Mouse (Mus musculus): ENCODE data around the gene Cd9. TPM values are rescaled to one million over a fixed set of nuclear protein-coding genes. Genes with fewer than 3 reads are reported as not detected.

Gene Cd9
- 13.5 and 22.6 TPM in 2 replicates for polyA plus RNA-seq (2012; ENCODE audit: insufficient read depth, insufficient read length, missing spikeins)

DNA sequence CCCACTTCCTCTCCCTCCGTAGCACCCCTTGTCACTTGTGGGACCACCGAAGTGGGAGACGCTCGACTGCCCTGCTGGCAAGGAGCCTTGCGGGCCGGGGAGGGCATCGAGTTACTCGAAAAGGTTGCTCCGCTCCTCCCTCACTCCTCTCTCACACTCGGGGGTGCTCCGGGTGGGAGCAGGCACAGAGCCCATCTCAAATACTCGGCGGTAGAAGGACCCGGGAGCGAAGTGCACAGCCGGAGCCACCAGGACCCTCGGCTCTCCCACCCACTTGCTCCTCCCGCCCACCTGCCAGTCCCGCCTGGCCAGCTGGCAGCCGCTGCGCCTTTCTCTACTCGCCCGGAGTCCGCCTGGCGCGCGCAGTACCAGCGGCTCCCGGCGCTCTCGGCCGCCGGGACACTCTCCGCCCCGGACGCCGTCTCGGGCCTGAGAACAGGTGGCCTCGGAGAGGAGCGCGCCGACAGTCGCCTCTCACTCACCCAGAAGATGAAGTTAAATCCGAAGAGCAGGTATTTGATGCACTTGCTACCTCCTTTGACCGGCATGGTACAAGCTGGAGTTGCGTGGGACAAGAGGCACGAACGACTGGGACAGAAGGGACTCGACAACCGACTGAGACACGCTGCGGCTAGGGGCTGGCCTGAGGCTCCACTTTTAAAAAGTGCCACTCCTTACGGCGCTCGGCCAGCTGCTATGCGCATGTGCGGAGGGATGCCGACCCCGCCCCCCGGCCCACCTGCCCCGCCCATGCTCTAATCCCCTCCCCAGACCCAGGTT lies at the start of gene Cd9:
Gene Cd9, minus strand, starts transcription at position 700 of the 780 bp plus-strand sequence.
- Histone ChIP-seq H3K4me3 (ENCODE audit: insufficient read depth, low read depth, low read length) (peak within 1 kb of the TSS; percentile 79), H3K27ac (replicated peaks; ENCODE audit: low read depth, low read length) (peak within 1 kb of the TSS; percentile 64; the same call in 1 of the 2 replicates), H3K4me1 (ENCODE audit: control insufficient read depth, insufficient read depth, insufficient read length, low read length) (peaks cover 4% of the 10 kb centered on the region; the same call in 1 of the 2 replicates)

DNA sequence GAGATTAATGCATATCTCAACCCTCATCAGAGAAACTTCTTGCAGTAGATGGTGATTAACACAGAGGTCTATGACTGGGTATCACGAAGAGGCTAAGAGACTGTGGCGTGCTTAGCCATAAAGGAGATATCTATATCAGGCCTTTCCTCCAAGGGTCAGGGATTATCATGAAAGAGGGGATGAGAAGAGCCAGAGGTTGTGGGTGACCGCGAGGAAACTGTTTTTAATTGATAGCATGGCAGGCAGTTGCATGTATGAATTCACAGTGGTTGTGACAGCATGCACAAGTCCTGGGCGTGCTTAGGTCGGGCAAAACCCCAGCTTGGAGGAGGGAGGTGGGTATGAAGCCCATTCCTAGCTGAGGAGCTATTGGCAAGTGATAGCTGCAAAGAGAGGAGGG lies 46.7 kb upstream of the Cd9 start:
- H3K27ac ChIP-seq (replicated peaks; ENCODE audit: low read depth, low read length) = no peak overlapping the region
- H3K4me1 ChIP-seq (ENCODE audit: control insufficient read depth, insufficient read depth, insufficient read length, low read length) = peaks cover 2% of the 10 kb centered on the region; the same call in 1 of the 2 replicates
- no peak overlapping the region for H3K4me3 ChIP-seq (ENCODE audit: insufficient read depth, low read depth, low read length)

DNA sequence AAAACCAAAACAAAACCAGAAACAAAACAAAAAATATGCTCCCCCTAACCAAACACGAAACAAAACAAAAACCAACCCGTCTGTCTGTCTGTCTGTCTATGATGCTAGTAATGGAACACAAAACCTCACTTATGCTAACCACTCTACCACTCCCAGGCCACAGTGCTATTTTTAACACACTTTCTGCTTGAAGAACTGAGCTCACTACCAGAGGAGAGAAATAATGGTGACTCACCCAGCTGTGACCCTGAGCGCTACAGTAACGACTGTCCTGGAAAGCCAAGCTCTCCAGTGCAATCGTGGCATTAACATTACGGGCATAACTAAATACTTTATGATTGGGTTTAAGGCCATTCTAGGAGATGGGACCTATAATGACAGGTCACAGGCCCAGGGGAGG lies 46.2 kb upstream of the Cd9 start:
- Histone ChIP-seq H3K27ac (replicated peaks; ENCODE audit: low read depth, low read length) (no peak overlapping the region), H3K4me3 (ENCODE audit: insufficient read depth, low read depth, low read length) (no peak overlapping the region), H3K4me1 (ENCODE audit: control insufficient read depth, insufficient read depth, insufficient read length, low read length) (peaks cover 2% of the 10 kb centered on the region; the same call in 1 of the 2 replicates)

DNA sequence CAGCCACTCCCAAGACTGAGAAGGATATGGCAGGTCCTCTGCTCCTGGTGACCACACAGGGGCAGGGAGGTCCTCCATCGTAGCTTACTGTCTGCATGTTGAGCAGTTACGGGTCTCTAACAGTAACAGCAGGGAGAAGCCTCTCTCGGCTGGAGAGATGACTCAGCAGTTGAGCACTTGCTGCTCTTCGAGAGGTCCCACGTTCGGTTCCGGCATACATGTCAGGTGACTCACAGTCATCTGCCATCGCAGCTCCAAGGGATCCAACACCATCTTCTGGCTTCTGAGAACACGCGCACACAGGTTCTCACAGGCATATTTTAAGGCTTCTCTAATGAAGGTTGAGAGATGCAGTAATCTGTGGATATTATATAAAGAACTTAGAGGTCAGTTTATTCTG lies 45.6 kb upstream of the Cd9 start:
- Histone ChIP-seq H3K27ac (replicated peaks; ENCODE audit: low read depth, low read length) (no peak overlapping the region), H3K4me3 (ENCODE audit: insufficient read depth, low read depth, low read length) (no peak overlapping the region), H3K4me1 (ENCODE audit: control insufficient read depth, insufficient read depth, insufficient read length, low read length) (peaks cover 2% of the 10 kb centered on the region; the same call in 1 of the 2 replicates)

DNA sequence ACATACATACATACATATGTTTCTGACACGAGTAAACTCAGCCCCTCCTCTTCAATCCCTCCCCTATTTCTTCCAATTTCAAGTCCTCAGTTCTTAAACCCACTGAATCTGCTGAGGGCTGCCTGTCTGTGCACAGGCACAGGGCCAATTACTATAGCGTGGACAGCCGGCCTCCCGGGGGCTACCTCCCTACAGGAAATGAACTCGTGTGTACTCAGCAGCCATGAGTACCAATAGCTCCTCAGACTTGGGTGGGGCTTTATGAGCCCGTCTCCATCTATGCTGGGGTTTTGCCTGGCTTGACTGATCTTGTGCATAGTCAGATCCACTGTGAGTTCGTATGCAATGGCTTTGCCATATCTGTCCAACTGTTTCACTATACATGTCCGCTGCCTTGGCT lies 44.8 kb upstream of the Cd9 start:
- H3K4me1 ChIP-seq (ENCODE audit: control insufficient read depth, insufficient read depth, insufficient read length, low read length) = peaks cover 2% of the 10 kb centered on the region; the same call in 1 of the 2 replicates
- H3K27ac ChIP-seq (replicated peaks; ENCODE audit: low read depth, low read length) = no peak overlapping the region
- no peak overlapping the region for H3K4me3 ChIP-seq (ENCODE audit: insufficient read depth, low read depth, low read length)

DNA sequence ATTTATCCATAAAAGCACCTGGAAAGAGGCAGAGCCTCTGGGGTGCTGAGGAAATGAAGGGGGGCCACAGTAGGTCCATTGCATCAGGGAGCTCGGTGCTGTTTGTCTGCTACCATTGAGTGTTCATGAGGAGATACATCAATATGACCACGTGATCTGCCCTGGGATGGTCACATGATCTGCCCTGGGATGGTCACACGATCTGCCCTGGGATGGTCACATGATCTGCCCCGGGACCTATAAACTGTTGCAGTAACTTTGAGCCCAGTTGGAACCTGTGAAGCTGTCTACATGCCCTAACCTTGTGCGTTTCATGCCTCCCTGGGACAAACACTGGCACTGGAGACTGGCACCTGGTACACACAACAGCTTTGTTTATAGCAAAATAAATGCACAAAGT lies 43.9 kb upstream of the Cd9 start:
- Histone ChIP-seq H3K4me1 (ENCODE audit: control insufficient read depth, insufficient read depth, insufficient read length, low read length) (peaks cover 3% of the 10 kb centered on the region; the same call in 1 of the 2 replicates), H3K27ac (replicated peaks; ENCODE audit: low read depth, low read length) (no peak overlapping the region), H3K4me3 (ENCODE audit: insufficient read depth, low read depth, low read length) (no peak overlapping the region)

DNA sequence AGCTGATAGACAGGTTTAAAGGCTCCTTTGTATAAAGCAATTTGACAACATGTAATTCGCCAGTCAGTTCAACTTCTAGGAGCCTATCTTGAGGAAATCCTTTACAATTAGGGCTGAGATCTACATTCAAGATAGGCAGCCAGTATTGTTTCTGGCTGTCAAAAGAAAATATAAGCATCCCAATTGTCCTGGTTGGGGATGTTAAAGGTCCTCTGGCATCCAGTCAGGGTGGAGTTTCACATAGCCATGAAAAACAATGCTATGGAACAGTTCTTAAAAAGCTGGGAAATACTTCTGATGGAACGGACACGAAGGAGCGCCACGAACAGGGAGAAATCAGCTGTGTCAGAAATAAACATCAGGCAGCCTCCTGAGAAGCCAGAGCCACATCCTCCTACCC lies 40.4 kb upstream of the Cd9 start:
- no peak overlapping the region for H3K27ac ChIP-seq (replicated peaks; ENCODE audit: low read depth, low read length)
- no peak overlapping the region for H3K4me3 ChIP-seq (ENCODE audit: insufficient read depth, low read depth, low read length)
- peaks cover 7% of the 10 kb centered on the region for H3K4me1 ChIP-seq (ENCODE audit: control insufficient read depth, insufficient read depth, insufficient read length, low read length)

DNA sequence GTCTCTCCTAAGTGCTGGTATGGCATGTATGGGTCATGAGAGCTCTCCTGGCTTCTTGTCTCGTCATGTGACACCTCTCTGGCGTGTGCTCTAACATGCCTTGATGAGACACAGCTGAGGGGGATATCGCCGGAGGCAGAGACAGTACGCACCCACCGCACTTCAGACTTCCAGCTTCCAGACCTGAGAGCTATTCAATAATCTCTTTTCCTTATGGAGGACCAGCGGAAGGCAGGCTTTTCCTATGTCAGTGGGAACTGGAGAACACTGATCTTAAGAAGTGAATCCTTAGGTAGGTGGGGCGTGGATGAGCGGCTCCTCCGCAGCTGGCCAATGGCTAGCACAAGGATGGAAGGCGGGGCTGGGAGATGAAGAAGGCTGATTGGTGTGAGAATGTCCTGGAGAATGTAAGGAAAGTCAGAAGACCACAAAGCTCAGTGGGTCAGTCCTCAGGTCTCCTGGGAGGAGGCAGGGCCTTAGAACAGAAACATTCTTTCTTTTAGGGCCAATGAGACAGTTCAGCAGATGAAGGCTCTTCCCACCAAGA lies 38.6 kb upstream of the Cd9 start:
- no peak overlapping the region for H3K4me3 ChIP-seq (ENCODE audit: insufficient read depth, low read depth, low read length)
- H3K27ac ChIP-seq (replicated peaks; ENCODE audit: low read depth, low read length) = no peak overlapping the region
- peaks cover 10% of the 10 kb centered on the region for H3K4me1 ChIP-seq (ENCODE audit: control insufficient read depth, insufficient read depth, insufficient read length, low read length)

DNA sequence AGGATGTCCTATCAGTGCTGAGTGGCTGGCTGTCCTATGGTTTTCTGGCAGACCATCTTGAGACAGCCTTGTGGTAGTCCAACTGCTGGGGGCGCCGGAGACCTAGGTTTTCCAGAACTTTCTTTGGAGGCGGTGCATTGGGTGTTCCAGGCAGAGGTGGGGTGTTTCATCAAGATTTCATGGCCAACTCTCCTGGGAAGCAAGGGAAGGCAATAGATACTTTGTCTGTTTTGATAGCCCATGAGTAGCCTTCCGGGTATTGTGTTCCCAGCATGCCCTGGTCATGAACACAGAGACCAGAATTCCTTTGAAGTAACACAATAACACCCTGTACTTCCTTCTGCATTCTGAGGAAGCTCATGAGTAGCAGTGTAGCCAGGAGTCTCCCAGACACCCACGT lies 34.9 kb upstream of the Cd9 start:
- Histone ChIP-seq H3K4me1 (ENCODE audit: control insufficient read depth, insufficient read depth, insufficient read length, low read length) (peaks cover 12% of the 10 kb centered on the region), H3K27ac (replicated peaks; ENCODE audit: low read depth, low read length) (0 out of 2 replicates have a peak overlapping the region, but pooled peaks have one; percentile 45), H3K4me3 (ENCODE audit: insufficient read depth, low read depth, low read length) (no peak overlapping the region)

DNA sequence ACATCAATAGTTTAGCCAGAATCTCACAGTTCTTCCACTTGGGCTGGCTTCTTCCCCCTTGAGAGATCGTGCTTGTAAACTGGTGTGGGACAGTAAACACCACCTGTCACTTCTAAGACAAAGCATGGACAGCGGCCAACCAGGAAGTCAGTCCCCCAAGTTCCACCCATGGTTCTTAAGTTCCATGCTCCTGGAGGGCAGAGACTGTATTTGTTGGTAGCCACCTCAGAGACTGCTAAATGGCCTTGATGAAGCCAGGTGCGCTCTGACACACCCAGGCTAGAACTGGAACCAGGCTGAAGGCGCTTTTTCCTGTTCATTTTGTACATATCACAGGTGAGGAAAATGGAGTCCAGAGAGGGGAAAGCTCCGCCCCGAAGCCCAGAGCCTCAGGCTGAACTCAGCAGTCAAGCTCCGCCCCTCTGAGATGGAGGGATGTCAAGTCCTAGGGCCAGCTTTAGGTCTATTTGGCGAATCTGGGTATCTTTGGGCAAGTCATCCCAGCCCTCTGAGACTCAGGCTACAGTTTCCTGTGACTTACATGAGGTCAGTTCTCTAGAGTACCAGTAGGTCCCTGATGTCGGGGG lies 34.1 kb upstream of the Cd9 start:
- Histone ChIP-seq H3K4me3 (ENCODE audit: insufficient read depth, low read depth, low read length) (no peak overlapping the region), H3K27ac (replicated peaks; ENCODE audit: low read depth, low read length) (no peak overlapping the region), H3K4me1 (ENCODE audit: control insufficient read depth, insufficient read depth, insufficient read length, low read length) (peaks cover 12% of the 10 kb centered on the region)

DNA sequence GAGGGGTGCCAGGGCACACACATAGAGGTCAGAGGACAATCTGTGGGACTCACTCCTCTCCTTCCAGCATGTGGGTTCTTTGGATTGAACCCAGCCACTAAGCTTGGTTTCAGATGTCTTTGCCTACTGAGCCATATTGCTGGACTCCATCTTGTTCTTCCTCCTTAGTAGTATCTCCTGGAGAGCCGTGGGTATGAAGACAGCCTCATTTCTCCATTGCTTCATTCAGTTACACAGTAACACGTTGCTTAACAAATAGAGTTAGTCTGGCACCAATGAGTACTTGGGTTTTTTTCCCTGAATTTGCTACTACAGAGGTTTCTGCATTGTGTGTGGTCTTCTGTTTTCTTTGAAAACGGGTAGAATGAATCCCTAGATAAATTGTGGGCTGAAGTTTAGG lies 31.5 kb upstream of the Cd9 start:
- Histone ChIP-seq H3K4me3 (ENCODE audit: insufficient read depth, low read depth, low read length) (no peak overlapping the region), H3K27ac (replicated peaks; ENCODE audit: low read depth, low read length) (no peak overlapping the region), H3K4me1 (ENCODE audit: control insufficient read depth, insufficient read depth, insufficient read length, low read length) (peaks cover 7% of the 10 kb centered on the region; the same call in 1 of the 2 replicates)

DNA sequence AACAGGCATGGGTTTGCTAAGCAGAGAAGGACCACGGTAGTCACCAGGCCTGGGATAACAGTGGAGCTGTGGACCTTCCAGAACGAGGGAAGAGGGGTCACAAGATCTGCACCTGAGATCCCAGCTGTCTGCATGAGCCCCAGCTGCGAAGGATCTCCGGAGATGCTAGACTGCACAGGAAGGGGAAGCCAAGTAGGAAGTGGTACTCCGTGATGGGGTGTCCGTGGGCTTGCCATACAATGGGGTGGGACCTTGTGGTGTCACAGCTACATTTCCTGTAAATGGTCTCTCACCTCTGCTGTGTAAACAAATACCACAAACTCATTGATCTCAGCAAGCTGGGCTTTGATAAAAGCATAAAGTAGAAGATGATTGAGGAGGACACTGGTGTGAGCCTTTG lies 29.4 kb upstream of the Cd9 start:
- Histone ChIP-seq H3K27ac (replicated peaks; ENCODE audit: low read depth, low read length) (no peak overlapping the region), H3K4me1 (ENCODE audit: control insufficient read depth, insufficient read depth, insufficient read length, low read length) (peaks cover 7% of the 10 kb centered on the region; the same call in 1 of the 2 replicates), H3K4me3 (ENCODE audit: insufficient read depth, low read depth, low read length) (no peak overlapping the region)

DNA sequence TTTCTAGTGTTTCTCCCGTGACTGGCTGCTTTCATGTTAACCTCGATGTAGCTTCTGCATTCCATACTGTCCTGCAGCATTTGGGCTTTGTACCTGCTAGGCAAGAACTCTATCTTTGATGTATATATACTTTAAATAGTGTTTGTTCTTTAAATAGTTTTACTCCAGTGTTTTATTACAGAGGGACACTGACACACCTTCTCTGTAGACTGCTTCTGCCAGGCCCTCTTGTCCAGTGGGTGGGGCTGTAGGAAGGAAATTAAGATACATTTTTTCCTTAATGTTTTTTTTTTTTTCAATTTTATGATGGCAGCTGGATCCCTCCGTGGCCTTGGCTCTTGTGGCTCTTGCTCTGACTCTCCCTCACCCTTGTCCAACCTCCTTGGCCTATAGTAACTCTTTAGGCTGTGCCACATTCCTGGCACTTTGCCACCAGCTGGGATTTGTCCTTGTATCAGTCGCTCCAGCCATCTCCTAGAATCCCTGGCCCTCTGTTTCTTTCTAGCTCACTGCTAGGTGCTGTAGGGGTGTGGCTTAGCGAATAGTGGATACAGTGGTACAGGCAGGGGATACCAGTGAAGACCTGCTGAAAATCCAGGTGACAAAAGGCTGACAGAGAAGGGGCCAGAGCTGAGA lies 27.1 kb upstream of the Cd9 start:
- Histone ChIP-seq H3K4me3 (ENCODE audit: insufficient read depth, low read depth, low read length) (no peak overlapping the region), H3K27ac (replicated peaks; ENCODE audit: low read depth, low read length) (no peak overlapping the region), H3K4me1 (ENCODE audit: control insufficient read depth, insufficient read depth, insufficient read length, low read length) (no peaks in the 10 kb centered on the region)

DNA sequence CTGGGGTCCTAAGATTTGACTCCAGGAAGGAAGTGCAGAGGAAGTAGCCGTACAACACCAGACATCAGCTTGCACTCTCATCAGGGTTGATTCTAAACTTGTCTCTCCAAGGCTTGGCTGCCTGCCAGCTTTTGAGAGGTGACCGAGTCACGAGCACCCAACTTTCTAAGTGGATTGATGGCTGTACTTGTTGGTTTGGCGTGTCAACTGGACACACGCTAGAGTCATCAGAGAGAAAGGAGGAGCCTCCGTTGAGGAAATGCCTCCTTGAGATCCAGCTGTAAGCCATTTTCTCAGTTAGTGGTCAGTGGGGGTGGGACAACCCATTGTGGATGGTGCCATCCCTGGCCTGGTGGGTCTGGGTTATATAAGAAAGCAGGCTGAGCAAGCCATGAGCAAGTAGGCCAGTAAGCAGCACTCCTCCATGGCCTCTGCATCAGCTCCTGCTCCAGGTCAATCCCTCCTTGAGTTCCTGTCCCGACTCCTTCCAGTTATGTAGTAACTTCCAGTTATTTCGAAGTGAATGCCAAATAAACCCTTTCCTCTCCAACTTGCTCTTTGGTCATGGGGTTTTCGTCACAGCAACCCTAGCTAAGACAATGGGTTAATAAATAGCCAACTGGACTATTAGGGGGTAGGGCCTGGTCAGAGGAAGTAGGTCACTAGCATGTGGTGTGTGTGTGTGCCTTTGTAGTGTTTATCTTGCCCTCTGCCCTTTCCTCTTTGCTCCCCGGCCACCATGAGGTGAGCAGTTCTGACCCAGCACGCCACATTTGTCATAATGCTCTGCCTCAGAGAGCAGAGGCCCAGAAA lies 21.1 kb upstream of the Cd9 start:
- peaks cover 22% of the 10 kb centered on the region for H3K4me1 ChIP-seq (ENCODE audit: control insufficient read depth, insufficient read depth, insufficient read length, low read length)
- no peak overlapping the region for H3K4me3 ChIP-seq (ENCODE audit: insufficient read depth, low read depth, low read length)
- H3K27ac ChIP-seq (replicated peaks; ENCODE audit: low read depth, low read length) = no peak overlapping the region

Measured in brown adipose tissue, adult 24 weeks (tissue).